Mouse (Mus musculus): Measurements from ENCODE around the gene Lnpep.
A peak's percentile ranks its signal among the peaks of the same experiment; 100 is the strongest.
"Not testable (repeated sequence)": the region's sequence is repeated elsewhere in the genome, so short reads cannot be mapped to it uniquely, and the experiment has no call there.

Lnpep gene

DNA sequence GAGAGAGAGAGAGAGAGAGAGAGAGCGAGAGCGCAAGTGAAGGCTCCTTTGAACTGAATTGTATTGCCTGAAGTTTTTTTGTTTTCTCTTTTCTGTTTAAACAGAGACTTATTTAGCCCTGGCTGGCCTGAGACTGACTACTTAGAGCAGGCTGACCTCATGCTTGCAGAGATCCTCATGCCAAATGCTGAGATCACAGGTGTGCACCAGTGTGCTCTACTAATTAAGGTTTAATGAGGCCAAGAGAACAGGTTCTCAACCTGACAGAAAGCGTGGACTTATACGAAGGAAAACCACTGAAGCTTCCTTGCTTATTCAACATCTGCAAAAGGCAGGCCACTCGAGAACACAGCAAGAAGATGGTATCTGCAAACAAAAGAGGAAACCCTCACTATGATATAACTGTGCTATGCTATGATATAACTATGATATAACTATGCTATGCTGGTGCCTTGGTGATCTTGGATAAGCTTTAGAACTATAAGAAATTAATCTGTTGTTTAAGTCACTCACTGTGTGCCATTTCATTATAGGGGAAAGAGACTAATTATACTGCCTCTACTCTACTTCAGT lies 16.3 kb downstream of the Lnpep start:
- peak; percentile 33 to 41 for DNase-seq

DNA sequence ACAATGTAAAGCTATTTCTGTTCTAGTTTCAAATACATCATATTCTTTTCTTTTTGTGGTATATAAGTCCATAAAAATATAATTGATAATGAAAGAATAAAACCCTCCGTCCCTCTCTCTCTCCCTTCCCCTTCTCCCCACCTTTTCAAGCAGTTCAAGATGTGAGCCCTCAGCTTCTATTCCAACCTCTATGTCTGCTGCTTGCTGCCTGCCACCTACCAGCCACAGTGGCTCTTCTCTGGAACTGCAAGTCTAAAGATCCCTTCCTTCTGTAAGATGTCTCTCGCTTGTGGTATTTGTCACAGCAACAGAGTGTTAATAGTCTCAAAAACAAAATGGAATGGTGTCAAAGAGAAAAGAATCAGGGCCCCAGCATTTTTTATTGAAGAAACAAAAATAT lies 20.3 kb downstream of the Lnpep start:
- no peak for DNase-seq

DNA sequence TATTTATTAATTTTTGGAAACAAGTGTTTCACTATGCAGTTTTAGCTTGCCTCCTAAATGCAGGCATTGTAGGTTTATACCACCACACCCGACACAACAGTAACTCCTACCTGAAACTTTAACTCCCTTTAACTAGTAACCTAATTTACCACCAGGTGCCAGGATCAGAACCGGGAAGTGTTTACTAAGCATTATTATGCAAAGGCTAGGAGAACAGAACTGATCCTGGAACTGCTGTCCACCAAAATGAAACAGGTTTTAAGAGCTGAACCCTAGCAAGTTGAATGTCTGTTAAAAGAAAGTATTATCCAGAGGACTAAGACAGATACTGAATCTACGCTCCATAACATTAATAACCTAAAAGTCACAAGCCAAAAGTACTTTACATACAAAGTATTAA lies 21.2 kb downstream of the Lnpep start:
- DNase-seq: no peak

DNA sequence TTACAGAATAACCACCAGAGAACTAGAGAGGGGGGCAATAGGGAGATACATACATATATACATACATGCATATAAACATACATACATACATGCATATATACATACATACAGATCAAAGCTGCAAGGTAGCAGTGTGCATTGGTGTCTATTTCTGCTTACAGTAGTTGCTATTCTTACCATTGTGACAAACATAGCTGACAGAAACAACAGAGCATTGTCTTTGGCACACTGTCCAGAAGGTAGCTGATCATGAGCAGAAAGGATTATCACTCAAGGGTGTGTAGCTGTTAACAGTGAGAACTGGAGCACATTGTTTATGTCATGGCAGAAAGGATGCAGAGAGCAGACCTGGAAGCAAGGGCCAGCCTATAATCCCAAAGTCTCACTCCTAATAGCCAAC lies 22.1 kb downstream of the Lnpep start:
- no peak for DNase-seq

DNA sequence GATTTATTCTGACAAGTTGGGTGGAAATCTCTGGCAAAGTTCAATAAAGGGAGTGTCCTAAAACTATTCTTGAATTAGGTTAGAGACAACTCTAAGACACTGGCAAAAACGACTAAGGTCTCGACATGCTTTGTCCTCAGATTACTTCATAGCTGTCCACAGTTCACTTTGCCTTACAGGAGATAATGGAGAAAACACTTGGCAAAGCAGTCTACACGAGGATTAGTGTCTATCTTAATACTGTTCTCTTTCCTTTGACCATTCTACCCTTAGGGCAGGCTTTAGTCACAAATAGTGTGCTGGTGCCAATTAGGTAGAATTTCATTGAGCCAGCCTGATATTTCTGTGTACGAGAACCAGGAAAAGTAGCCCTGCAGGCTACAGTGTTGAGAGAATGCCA lies 22.5 kb downstream of the Lnpep start:
- DNase-seq: no peak

DNA sequence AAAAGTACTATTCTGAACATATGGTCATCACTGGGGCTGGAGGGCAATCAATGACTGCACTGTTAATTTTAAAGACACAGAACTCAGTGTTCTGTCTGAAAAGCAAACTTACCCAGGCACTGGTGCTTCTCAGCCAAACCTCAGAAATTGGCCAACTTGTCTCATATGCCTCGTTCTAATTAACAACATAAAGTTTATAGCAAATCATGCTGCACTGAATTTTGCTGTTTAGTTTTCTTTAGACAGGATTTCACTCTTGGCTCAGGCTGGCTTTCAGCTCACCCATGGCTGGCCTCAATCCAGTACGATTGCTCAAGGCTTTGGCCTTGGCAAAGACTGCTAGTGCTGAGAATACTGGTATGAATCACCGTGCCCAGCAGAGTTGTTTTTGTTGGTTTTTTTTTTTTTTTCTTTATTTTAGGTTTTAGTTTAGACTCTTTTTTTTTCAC lies 24.0 kb downstream of the Lnpep start:
- DNase-seq: peak; percentile 90 to 91

DNA sequence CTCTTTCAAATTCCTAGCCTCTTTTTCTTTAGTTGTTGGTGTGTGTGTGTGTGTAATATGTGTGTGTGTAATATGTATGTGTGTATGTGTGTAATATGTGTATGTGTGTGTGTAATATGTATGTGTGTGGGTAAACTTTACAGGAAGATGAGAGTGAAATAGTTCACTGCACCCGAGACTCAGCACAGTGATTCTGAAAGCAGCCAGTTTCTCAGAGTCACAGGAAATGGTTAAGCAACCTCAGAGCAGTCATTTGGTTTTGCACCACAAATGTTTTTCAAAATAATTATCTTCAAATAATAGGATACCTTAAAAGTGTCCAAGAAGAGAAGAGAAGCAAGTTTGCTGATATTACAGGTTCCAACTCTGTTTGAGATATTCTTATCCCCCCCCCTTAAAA lies 24.8 kb downstream of the Lnpep start:
- DNase-seq: no peak

DNA sequence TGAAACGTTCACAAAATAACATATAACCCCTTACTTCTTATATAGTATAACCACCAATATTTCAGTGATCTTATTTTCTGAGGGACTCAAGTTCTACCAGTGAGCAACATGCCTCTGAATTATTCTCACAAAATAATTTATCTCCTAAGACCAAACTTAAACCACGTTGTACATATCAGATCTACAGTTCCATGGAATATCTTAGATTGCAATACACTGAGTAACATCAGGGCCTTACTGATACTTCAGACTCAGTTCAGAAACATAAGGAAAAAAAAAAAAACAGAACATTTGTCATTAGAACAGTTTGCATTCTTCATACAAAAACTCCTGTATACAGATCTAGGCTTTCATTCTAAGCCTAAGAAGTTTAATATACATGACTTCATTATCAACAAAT lies 26.5 kb downstream of the Lnpep start:
- no peak for DNase-seq

DNA sequence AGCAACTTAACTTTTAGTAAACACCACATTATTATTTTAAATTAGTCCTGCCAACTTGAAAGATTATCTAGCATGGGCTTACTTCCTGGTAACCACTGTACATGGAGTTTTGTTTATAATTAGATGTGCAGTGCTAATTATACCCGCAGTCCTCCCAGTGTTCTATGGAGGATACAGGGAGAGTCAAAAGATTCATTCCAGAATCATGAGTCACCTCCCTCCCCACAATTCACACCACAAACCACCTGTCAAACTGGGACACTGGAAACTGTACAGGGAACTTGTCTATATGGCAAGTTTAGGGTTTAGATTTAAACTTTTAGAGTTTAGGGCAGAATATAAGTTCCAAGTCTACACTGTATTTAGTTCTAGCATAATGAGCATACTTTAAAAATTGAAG lies 31.9 kb downstream of the Lnpep start:
- no peak for DNase-seq

DNA sequence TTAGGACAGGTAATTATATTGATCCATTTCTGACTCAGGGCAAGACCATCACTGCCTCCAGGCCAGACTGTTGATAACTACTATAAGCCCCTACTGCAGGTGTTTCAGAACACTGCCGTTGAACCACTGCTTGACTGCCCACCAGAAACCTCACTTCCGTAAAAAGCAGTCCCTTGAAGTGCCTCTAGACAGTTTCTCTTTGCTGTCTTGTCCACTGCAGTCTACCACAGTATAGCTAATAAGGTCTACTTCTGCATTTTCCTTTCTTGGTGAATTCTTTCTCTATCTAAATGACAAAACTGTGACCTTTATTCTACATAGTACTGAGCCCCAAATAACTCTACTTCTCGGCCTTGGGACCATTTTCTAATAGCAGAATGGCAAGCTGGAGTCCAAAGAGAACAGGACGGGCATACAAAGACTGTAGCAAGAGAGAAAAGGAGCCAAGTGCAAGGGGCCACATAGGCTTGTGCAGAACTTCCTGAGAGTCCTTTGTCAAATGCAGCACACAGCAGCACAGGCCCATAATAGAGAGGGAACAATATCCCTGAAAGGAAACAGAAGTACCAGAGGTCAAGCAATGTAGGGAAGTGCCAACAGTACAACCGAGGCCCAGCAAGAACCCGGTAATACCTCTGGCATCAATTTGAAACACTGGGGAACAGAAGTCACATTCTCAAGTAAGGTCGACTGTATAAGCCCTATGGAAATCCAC lies 37.4 kb downstream of the Lnpep start:
- no peak for DNase-seq

DNA sequence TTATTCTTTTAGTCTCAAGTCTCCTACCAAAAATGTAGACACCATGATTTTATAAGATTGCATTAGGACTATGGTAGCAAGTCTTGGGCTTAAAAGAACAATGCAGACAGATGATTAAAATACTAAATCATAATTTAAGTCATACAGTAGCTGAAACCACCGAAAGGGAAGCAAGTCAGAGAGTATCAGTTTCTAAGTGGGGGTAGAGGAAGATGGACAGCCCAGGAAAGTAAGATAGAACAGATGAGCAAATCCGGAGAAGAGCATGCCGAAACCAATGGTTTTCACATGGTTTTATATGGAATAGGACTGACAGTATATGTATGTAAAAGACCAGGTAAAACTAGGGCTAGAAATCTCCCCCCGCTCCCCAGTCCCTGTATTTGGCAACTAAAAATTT lies 39.7 kb downstream of the Lnpep start:
- DNase-seq: no peak

DNA sequence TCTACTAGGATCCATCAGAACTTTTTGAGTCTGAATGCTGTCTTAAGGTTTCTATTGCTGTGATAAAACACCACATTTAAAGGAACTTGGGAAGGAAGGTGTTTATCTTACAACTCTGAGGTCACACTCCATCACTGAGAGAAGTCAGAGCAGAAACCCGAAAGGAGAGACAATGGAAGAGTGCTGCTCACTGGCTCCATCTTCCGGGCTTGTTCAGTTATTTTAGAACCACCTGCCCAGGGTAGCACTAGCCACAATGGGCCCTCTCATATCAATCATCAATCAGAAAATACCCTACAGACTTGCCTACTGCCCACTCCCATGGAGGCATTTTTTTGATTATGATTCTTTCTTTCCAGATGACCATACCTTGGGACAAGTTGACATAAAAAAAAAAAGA lies 41.0 kb downstream of the Lnpep start:
- no peak for DNase-seq

DNA sequence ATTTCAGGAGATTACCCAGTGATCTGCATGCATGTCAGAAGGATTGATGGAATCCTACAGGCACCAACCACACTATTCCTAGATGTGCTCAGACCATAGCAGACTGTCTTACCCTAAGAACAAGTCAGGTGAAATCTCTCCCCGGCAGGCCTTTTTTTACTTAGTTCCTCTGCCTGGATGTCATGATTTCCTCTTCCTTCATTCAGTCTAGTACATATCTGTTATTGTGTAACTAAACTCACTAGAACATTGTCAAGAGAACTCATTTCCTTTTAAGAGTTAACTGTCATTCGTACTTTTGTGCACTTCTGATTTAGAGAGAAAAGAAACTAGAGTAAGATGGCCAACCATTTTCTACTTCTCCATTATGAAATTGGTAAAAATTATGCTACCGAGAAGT lies 43.6 kb downstream of the Lnpep start:
- no peak for DNase-seq

DNA sequence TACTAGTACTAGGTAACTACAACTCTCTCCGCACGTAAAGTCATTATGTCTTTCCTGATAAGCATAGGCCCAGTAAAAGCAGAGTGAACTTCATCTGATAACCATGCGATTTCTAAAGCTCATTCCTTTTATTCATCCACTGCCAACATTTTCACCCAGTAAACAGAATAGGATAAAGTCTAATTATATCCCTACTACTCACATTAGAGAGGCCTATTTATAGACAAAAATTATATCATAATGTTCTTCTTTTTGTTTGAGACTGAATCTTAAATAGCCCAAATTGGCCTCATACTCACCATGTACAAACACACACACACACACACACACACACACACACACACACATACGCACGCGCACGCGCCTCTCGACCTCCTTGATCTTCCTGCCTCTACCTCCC lies 48.5 kb downstream of the Lnpep start:
- DNase-seq: no peak

DNA sequence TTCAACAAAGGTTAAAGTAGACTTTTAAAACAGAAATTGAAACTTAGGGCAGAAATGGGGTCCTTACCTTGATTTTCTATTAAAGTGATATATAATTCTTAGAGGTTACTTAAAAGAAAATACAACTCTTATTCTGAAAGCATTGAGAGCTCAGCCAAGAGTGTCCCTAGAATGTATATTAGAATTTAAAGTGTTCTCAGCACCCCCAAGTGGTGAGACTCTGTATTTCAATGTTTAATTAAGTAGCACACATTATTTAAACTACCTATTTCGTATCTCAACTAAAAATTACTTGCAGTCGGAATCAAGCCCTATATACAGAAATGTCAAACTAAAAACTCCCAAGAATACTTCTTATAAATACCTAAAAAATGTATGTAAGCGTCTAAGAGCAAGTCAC lies 57.8 kb downstream of the Lnpep start:
- peak; percentile 51 to 71 for DNase-seq

DNA sequence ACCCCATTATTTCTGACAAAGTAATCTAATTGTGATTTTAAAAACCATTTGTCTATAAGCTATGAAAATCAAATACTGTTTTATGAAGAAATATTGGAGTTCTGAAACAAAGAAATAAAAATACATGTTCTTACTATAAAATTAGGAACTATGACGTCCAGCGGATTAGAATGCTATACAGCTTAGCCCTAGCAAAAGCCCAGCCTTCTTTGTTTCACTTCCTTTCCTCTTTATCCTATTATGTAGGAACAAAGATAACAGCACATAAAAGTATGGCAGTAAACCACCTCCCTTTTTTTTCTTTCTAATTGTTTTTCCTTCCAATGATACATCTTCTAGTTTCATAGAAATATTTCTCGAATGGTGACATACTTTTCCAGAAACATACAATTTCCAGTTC lies 75.9 kb downstream of the Lnpep start:
- DNase-seq: no peak

DNA sequence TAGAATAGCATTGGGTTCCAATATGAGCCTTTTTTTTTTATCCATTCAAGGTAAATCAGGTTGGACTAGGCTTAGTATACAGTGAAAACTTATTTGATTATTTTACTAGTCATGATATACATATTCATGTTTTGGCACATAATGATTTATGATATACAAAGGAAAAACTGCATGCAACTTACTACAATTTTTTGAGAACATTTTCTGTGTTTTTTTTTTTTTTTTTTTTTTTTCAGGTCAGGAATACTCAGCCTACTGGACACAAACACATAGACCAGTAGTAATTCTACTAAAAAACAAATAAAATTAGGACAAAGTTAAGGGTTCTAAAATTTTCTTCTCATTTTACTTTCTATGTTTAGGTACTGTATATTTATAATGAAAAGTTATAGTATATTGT lies 93.5 kb downstream of the Lnpep start:
- DNase-seq: no peak

DNA sequence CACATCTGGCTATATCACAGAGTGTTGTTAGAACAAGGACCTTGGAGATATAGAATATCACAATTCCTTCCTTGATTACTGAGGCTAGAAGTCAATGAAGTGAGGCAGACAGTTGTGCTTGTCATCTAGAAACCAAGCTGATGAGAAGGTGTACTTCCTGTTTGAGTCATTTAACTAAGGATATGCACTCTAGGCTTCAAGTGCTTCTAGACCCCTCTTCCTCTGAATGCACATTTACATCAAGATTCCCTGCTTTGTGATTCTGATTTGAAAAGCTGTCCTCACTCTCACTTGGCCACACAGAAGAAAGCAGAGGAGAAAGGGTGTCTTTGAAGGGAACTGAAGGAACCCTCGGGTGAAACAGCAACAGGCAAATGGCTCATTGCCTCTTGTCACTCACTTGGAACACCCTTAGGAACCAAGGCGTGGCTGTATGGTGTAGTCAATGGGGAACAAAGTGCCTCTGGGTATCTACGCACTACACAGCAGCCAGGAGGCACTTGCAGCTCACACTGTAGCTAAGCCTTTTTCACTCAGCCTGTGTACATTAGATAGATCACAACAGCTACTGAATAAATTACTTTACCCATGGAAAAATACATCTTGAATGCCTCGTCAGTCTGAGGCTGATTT lies 108.3 kb downstream of the Lnpep start:
- no peak for DNase-seq

DNA sequence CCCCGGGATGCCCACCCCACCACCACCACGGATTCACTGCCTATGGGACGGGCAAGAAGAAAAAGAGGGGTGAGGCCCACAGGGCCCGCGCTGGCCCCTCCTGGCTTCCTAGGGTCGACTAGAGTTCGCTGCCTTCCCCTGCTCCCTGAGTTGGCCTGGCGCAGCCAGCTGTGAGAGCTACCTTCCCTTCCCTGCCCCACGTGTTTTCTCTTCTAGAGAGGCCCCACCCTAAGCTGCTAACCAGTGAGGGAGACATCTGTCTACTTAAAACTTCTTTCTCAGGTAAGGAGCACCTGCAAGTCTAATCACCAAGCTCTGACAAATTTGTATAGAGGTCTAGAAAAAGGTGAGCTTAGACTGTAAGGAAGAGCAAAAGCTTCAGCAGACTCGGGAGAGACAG lies 118.2 kb downstream of the Lnpep start:
- DNase-seq: no peak

DNA sequence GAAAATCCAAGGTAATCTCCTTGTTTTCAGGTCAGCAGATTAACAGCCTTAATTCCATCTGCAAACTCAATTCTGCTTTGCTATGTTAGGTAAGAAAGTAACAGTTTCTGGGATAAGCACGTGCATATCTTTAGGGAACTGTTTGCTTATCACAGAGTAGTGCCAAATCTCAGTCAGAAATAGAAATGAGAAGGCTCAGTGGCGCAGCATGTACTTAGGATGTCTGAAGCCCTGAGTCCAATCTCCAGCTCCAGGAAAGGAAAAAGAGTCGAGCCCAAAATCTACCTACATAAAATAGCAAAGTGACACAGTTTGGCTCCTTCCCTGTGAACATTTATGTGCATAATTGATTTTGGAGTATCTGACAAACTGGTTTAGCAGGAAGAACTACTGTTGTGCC lies 125.6 kb downstream of the Lnpep start:
- DNase-seq: peak in 1 of 2 experiments; percentile 23

DNA sequence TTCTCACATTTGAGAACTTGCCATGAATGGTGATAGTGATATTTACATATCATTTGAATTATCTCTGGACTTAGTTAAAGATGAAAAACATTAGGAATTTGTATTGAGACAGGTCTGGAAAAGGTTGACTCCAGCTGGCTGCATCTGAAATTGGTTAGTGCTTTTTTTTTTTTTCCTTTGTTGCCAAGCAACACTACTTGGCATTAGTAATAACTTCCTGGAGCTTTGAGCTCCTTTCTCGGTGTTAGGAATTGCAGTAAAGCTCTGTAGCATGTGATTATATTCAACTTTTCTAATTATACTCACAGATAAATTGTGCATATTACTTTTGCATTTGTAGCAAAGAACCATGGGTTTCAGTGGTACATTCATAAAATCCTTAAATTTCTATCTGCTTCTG lies 126.0 kb downstream of the Lnpep start:
- DNase-seq: peak in 1 of 2 experiments; percentile 42

DNA sequence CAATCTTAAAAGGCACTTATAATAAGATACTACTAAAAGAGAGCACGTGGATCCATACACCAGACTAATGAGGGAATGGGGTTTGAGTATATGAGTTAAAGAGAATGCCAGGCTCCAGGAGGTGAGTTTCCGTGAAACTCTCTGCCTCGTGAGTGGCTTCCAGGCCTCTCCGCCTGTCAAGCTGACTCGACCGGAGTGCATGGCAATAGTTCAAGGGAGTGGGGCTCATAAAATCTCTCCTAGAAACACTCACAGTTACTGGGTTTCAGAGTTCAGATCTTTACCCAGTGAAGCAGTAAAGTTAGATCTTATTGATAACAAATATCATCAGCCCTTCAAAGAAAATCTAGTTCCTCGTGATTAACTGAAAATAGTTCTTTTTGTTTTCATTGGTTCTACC lies 128.1 kb downstream of the Lnpep start:
- no peak for DNase-seq

DNA sequence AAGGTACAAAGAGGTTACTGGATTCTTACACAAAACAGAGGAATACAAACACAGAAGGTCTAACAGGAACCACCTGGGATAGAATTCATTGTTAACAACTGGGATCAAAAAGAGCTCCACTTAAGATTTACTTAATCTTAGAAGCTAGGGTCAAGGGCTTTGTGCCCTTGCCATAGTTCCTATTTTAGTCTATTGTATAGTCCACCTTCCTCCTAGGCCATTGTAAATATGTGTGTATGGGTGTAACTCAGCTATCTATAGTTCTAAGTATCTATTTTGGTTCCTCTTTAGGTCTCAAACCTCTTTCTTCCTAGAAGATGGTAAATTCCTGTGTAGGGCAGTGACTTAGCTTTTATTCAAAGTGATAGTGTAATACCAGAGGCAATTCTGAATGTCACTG lies 128.6 kb downstream of the Lnpep start:
- DNase-seq: not testable (repeated sequence)

DNA sequence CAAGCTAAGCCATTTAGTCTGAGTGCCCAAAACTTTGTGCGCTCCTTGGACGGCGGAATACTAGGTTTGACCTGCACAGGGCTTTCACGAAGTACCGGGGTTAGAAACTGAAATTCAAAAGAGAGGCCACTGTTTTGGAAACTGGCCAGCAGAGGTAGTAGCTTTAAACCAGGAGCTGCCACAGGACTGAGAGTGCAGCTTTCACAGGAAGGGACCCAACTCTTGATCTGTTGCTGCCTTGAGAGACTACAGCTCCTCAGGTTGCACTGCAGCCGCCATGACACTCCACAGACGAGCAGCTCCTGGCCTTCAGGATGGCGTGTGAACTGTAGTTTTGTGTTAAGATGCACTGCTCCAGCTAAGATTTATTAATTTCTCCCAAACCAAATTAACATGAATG lies 132.7 kb downstream of the Lnpep start:
- DNase-seq: no peak

DNA sequence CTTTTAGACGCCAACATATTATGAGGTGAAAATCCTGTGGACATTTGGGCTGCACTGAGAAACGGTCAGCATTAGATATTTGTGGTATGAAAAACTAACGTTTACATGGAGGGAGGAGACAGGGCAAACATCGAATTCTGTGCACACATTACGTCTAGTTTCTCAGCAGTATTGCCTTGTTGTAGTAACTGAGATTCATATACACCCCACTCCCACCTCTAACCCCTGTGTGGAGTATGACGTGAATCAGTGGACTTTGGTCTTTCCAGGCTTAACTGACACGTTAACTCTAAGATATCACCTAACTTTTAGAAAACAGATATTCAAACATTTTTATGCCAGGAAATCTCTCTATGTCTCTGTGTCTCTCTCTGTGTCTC lies 133.2 kb downstream of the Lnpep start:
- DNase-seq: no peak
